Mouse (Mus musculus) erythroblast, embryonic 14.5 days (primary cell): Measurements from ENCODE around the gene Arsb. TPM values are rescaled to one million over a fixed set of nuclear protein-coding genes. Genes with fewer than 3 reads are reported as not detected.

Experiments
- H3K27me3 ChIP-seq: 2 replicates; pipeline ENCODE4 v1.6.1; 2012; ENCODE audit warnings: inconsistent platforms; ENCODE audit not compliant: control insufficient read depth
- H3K36me3 ChIP-seq: 2 replicates; pipeline ENCODE4 v1.6.1; 2012; ENCODE audit warnings: mild to moderate bottlenecking, inconsistent platforms; ENCODE audit not compliant: control insufficient read depth
- H3K4me1 ChIP-seq: 2 replicates; pipeline ENCODE4 v1.6.1; 2012; ENCODE audit warnings: inconsistent platforms; ENCODE audit not compliant: control insufficient read depth
- H3K4me3 ChIP-seq: replicated peaks from 2 replicates; pipeline ENCODE3; 2012; ENCODE audit warnings: moderate library complexity, mild to moderate bottlenecking, inconsistent platforms
- H3K9me3 ChIP-seq: 2 replicates; pipeline ENCODE4 v1.6.1; 2012; ENCODE audit warnings: low read length, inconsistent platforms, mixed read lengths; ENCODE audit not compliant: control insufficient read depth
- GATA1 ChIP-seq: IDR thresholded peaks from 2 replicates; pipeline ENCODE4 v1.6.1; 2012; ENCODE audit warnings: low read length, inconsistent platforms, mixed read lengths
- TAL1 ChIP-seq: IDR thresholded peaks from 3 replicates; pipeline ENCODE4 v1.6.1; 2012; ENCODE audit warnings: low read length, inconsistent platforms, mixed read lengths
- polyA plus RNA-seq: library from polyadenylated mRNA; stranded (reverse); fragments of >175 nt; gene quantifications from 2 replicates; pipeline ENCODE4 v1.2.3, GENCODE M21; 2012

Gene Arsb
- polyA plus RNA-seq, 1 experiment = 0.05 TPM

DNA sequence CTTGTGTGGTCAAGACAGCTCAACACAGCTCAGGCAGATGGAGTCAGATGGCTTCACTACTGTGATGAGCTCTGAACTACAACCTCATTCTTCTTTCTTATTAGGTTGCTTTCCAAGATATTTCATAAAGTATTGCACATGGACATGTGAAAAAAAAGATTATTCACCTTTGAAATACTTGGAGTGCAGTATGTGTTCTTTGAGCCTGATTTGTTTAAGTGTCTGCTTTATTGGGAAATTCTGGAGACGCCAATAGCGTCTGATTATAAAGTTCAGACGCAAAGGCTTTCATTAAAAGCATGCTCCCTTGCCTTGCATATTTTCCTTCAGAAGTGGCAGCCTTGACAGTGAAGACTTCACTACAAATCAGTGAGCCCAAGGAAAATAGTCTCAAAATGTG is 136.5 kb downstream of the Arsb start:
- no peaks in the 10 kb centered on the region for H3K27me3 ChIP-seq
- no peaks in the 10 kb centered on the region for H3K9me3 ChIP-seq
- no peak for TF ChIP-seq GATA1
- TF ChIP-seq TAL1 = no peak
- no peaks in the 10 kb centered on the region for H3K4me1 ChIP-seq
- no peaks in the 10 kb centered on the region for H3K36me3 ChIP-seq
- H3K4me3 ChIP-seq = no peak overlapping the region

DNA sequence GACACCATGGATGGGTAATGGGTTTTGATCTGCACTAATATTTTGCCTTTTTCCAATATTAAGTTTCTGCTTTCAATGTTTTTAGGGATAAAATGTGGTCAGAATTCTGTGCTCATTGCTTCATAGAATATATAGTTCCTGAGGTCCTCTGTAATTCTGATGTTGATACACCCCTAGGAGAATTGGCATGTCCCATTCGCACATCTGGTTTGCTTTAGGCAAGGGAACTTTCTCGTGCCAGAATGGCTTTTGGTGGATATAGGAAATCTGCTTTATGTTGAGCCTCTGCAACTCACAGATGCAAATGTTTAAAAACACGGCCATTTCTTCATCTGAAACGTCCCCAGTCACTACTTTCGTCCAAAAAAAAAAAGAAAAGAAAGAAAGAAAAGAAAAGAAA is 138.4 kb downstream of the Arsb start:
- no peak for TF ChIP-seq TAL1
- no peak for TF ChIP-seq GATA1
- Histone ChIP-seq H3K9me3 (no peaks in the 10 kb centered on the region), H3K27me3 (no peaks in the 10 kb centered on the region), H3K4me3 (no peak overlapping the region), H3K4me1 (no peaks in the 10 kb centered on the region), H3K36me3 (no peaks in the 10 kb centered on the region)

- TF ChIP-seq GATA1 = no peak
- TF ChIP-seq TAL1 = no peak
- Histone ChIP-seq H3K27me3 (no peaks in the 10 kb centered on the region), H3K9me3 (no peaks in the 10 kb centered on the region), H3K4me3 (no peak overlapping the region), H3K4me1 (no peaks in the 10 kb centered on the region), H3K36me3 (no peaks in the 10 kb centered on the region)
Measured at GRCm38 (mm10) chr13:93911037-93911436, 139.6 kb downstream of the Arsb start.

GRCm38 (mm10) chr13:93912326-93912915 is 141.0 kb downstream of the Arsb start:
- no peaks in the 10 kb centered on the region for H3K9me3 ChIP-seq
- H3K27me3 ChIP-seq = no peaks in the 10 kb centered on the region
- no peaks in the 10 kb centered on the region for H3K36me3 ChIP-seq
- H3K4me1 ChIP-seq = no peaks in the 10 kb centered on the region
- H3K4me3 ChIP-seq = no peak overlapping the region
- TF ChIP-seq GATA1 = no peak

GRCm38 (mm10) chr13:93914206-93914605 is 142.8 kb downstream of the Arsb start:
- H3K9me3 ChIP-seq = no peaks in the 10 kb centered on the region
- no peaks in the 10 kb centered on the region for H3K36me3 ChIP-seq
- H3K4me1 ChIP-seq = no peaks in the 10 kb centered on the region
- no peak overlapping the region for H3K4me3 ChIP-seq
- TF ChIP-seq GATA1 = no peak
- TF ChIP-seq TAL1 = no peak
- H3K27me3 ChIP-seq = no peaks in the 10 kb centered on the region

GRCm38 (mm10) chr13:93915641-93916570 is 144.5 kb downstream of the Arsb start:
- H3K9me3 ChIP-seq = no peaks in the 10 kb centered on the region
- no peaks in the 10 kb centered on the region for H3K36me3 ChIP-seq
- TF ChIP-seq TAL1 (no peak), GATA1 (no peak)
- no peaks in the 10 kb centered on the region for H3K27me3 ChIP-seq
- H3K4me1 ChIP-seq = no peaks in the 10 kb centered on the region
- H3K4me3 ChIP-seq = no peak overlapping the region

DNA sequence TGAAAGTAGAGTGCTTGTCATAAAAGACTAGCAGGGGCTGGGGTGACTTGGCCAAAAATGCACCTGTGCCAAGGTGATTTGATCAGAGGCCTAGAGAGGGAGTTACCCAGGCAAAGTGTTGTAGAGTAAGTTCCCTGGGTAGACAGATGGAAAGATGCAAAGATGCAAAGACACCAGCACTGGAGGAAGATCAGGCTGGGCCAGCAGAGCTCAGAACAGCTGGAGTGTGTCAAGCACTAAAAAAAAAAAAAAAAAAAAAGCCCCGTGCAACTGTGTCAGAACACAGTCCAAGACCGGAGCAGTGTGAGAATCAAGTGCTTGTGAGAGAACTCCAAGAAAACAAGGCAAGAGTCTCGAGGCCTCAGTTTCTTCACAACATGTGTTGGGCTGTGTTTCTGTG is 148.1 kb downstream of the Arsb start:
- Histone ChIP-seq H3K4me1 (no peaks in the 10 kb centered on the region), H3K9me3 (no peaks in the 10 kb centered on the region), H3K4me3 (no peak overlapping the region), H3K27me3 (no peaks in the 10 kb centered on the region), H3K36me3 (no peaks in the 10 kb centered on the region)
- TF ChIP-seq TAL1 (no peak), GATA1 (no peak)

GRCm38 (mm10) chr13:93920080-93920785 is 148.8 kb downstream of the Arsb start:
- no peaks in the 10 kb centered on the region for H3K27me3 ChIP-seq
- TF ChIP-seq TAL1 (no peak), GATA1 (no peak)
- no peaks in the 10 kb centered on the region for H3K36me3 ChIP-seq
- H3K4me3 ChIP-seq = no peak overlapping the region
- H3K9me3 ChIP-seq = no peaks in the 10 kb centered on the region
- no peaks in the 10 kb centered on the region for H3K4me1 ChIP-seq

DNA sequence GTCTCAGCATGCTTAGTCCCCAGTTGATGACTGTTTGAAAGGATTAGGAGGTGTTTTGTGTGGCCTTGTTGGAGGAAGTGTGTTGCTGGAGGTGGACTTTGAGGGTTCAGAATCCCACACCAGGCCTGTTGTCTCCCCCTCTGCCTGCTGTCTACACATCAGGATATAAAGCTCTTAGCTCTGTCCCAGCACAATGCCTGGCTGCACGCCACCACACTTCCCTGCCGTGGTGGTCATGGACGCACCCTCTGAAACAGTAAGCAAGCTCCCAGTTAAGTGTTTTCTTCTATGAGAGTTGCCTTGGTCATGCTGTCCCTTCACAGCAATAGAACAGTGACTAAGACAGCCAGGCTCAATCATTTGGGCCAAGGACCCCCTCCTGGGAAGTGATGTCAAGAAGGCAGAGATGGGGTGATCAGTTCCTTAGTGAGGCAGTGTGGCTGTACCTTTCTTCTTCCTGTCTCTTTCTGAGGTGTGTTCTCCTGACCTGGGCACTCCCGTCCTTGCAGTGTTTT is 149.4 kb downstream of the Arsb start:
- no peaks in the 10 kb centered on the region for H3K36me3 ChIP-seq
- H3K9me3 ChIP-seq = no peaks in the 10 kb centered on the region
- H3K27me3 ChIP-seq = no peaks in the 10 kb centered on the region
- H3K4me1 ChIP-seq = no peaks in the 10 kb centered on the region
- TF ChIP-seq GATA1 (no peak), TAL1 (no peak)
- no peak overlapping the region for H3K4me3 ChIP-seq
